Mouse (Mus musculus) lung, adult 2 months (tissue): ENCODE results near the gene Cmss1. TPM values are rescaled to one million over a fixed set of nuclear protein-coding genes. Genes with fewer than 3 reads are reported as not detected.

ENCODE experiments used
- DNase-seq: peaks from one replicate; pipeline ENCODE4 v3.0.0; 2022
- H3K4me1 ChIP-seq: fragments of 200-500 bp; 2 replicates; pipeline ENCODE4 v1.6.1; 2011; ENCODE audit warnings: low read length; ENCODE audit not compliant: control insufficient read depth, insufficient read depth
- H3K4me3 ChIP-seq: fragments of 200-500 bp; replicated peaks from 2 replicates; pipeline ENCODE3; 2011; ENCODE audit warnings: low read depth, mild to moderate bottlenecking, control low read depth, low read length; ENCODE audit errors: extremely low read depth
- CTCF ChIP-seq: fragments of 200-500 bp; IDR thresholded peaks from 2 replicates; pipeline ENCODE4 v1.5.1; 2011; ENCODE audit warnings: mild to moderate bottlenecking, low read length, control low read depth; ENCODE audit not compliant: insufficient read depth
- POLR2A ChIP-seq: fragments of 200-500 bp; IDR thresholded peaks from 2 replicates; pipeline ENCODE4 v1.6.1; 2011; ENCODE audit warnings: low read depth, mild to moderate bottlenecking, control low read depth, low read length, borderline replicate concordance; ENCODE audit errors: extremely low read depth
- WGBS: fragments of 180-500 bp; shearing (Covaris S2); methylation state at CpG from one replicate; pipeline ENCODE4 v1.1.7; 2018; 5-methylcytosine and 5-hydroxymethylcytosine counted together
- polyA plus RNA-seq: library from polyadenylated mRNA; depleted of rRNA; stranded (reverse); fragments of >200 nt; gene quantifications from 2 replicates; pipeline ENCODE4 v1.2.3, GENCODE M21; 2012

Cmss1 gene
- polyA plus RNA-seq, 1 experiment: 8.0 TPM

DNA sequence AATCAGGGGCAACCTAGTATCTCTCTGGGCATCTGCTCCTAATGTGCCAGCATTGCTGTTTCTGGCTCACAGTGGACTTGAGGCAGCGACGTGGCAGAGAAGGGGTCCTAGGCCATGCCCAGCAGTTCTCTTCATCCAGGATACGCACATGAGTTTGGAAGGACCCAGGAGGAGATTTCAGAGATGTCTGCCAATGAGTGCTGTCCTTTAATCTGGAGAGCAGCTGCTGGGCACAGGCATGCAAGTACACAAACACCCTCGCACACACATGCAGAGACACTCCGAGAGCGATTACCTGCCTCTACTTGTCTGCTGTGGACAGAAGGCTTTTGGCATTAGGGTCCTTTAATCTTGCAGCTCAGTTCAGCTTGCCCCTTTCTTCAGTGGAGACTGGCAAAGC, 253.9 kb downstream of the Cmss1 start, which contains the start of gene Filip1l:
Filip1l (plus strand) TSS at position 343 of the 400 bp plus-strand sequence.
- Histone ChIP-seq H3K4me3 (no peak within 1 kb of the TSS), H3K4me1 (peaks cover 4% of the 10 kb centered on the region)
- DNase-seq: no peak
- TF ChIP-seq CTCF (no peak), POLR2A (no peak)
- 78% methylated on average over 6 of the region's 6 CpGs for WGBS

DNA sequence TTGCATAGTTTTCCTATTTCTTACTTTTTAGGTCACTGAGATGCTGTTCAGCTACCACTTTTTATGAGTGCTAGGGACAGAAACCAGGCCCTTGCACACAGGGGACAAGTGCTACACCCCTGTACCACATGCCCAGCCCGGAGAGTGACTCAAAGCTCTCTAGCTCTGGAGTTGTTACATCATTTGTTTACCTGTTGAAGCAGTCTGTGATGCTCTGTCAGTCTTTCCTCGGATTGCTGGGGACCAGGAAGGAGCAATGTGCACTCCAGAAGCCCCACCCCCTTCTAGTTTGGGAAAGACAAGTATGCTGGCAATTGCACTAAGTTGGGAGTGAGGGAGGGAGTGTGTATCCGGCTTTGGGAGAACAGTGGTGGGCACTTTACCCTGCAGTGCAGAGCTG, 257.0 kb downstream of the Cmss1 start:
- no peak overlapping the region for H3K4me3 ChIP-seq
- peaks cover 4% of the 10 kb centered on the region for H3K4me1 ChIP-seq
- DNase-seq: peak; percentile 29
- TF ChIP-seq CTCF: no peak
- TF ChIP-seq POLR2A: no peak
- 31% methylated on average over 3 of the region's 3 CpGs for WGBS

GRCm38 (mm10) chr16:57349039-57349438, 257.6 kb downstream of the Cmss1 start:
- TF ChIP-seq POLR2A: no peak
- no peak for TF ChIP-seq CTCF
- Histone ChIP-seq H3K4me1 (peaks cover 4% of the 10 kb centered on the region), H3K4me3 (no peak overlapping the region)
- DNase-seq: no peak
- 53% methylated on average over 3 of the region's 3 CpGs for WGBS

DNA sequence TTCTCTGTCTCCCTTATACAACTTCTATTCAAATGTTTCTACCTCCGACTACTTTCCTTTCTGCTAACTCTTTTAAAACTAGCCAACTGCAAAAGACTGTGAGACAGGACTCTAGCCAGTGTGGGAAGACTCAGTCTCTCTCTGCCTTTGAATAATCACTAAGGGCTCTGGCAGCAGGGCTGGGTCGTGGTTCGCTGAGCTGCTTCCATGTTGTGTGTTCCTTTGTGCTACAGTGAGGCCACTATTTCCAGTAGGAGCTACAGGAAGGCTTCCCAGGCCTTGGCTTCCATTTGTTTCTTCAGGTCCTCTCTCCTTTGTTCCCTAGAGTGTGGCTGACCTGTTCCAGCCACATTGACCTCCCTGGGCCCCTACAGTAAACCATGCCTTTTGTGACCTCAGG, 260.4 kb downstream of the Cmss1 start:
- 89% methylated on average over 3 of the region's 3 CpGs for WGBS
- no peak for DNase-seq
- no peak for TF ChIP-seq CTCF
- TF ChIP-seq POLR2A: no peak

GRCm38 (mm10) chr16:57340613-57340898, 266.1 kb downstream of the Cmss1 start:
- WGBS: 53% methylated on average over 5 of the region's 5 CpGs
- H3K4me1 ChIP-seq: peaks cover 2% of the 10 kb centered on the region; the same call in 1 of the 2 replicates
- no peak overlapping the region for H3K4me3 ChIP-seq
- TF ChIP-seq CTCF: no peak
- no peak for TF ChIP-seq POLR2A
- no peak for DNase-seq

More for the DNA sequence above, 260.4 kb downstream of the Cmss1 start:
- Histone ChIP-seq H3K4me3 (no peak overlapping the region), H3K4me1 (peaks cover 4% of the 10 kb centered on the region)

GRCm38 (mm10) chr16:57339765-57340612, 266.7 kb downstream of the Cmss1 start:
- H3K4me3 ChIP-seq: no peak overlapping the region
- WGBS: 81% methylated on average over 8 of the region's 8 CpGs
- peaks cover 2% of the 10 kb centered on the region; the same call in 1 of the 2 replicates for H3K4me1 ChIP-seq
- no peak for TF ChIP-seq POLR2A
- TF ChIP-seq CTCF: no peak
- DNase-seq: no peak

DNA sequence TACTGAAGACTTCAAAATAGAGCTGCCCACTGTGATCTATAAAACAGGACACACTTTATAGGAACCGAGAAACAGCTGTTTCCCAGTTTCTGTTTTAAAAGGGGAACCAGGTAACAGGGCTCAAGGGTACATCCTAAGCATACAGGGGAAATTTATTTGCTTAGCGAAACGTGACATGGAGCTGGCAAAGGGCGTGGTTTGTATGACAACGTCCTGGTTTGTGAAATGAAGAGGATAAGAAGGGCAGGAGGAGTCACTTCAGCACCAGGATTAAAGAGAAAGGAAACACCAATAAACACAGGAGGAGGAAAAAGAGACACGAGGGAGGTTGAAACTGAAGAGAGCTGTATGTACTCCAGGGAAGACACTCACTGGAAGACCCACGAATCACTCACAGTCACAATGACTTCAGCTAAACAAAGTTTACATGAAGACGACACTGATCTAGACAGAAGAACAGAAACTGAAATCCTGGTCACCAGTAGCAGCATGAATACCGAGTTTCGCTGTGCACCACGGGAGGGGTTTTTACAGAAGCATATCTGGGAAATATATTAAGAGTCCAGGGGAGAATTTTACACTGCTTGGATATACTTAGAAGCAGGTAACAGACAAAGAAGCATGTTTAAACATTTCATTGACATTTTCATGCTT, 269.8 kb downstream of the Cmss1 start:
- H3K4me3 ChIP-seq: peak overlapping the region; percentile 36
- TF ChIP-seq CTCF: no peak
- TF ChIP-seq POLR2A: no peak
- H3K4me1 ChIP-seq: peaks cover 2% of the 10 kb centered on the region; the same call in 1 of the 2 replicates
- WGBS: 20% methylated on average over 11 of the region's 11 CpGs
- no peak for DNase-seq

DNA sequence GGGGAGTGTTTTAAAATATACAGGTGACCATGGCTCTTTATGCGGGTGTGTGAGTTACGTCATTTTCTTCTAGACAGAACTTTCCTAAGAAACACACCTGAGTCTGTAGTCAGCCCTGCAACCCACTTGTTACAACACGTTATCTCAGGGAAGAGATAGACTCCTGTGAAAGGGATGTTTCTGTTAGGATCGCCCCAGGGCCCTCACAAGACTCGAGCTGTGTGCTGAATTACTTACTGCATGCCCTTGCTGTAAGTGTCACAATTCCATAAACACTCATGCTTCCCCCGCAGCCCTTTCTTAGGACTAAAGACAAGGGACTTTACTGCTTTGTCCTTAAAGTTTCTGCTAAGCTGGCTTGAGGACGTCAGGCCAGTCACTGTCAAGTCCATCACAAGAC, 274.4 kb downstream of the Cmss1 start:
- TF ChIP-seq POLR2A: no peak
- no peak for TF ChIP-seq CTCF
- Histone ChIP-seq H3K4me1 (no peaks in the 10 kb centered on the region; the same call in 1 of the 2 replicates), H3K4me3 (no peak overlapping the region)
- DNase-seq: no peak
- 75% methylated on average over 7 of the region's 7 CpGs for WGBS

GRCm38 (mm10) chr16:57330111-57330510, 276.6 kb downstream of the Cmss1 start:
- no peak for DNase-seq
- no peak overlapping the region for H3K4me3 ChIP-seq
- WGBS: 56% methylated on average over 2 of the region's 2 CpGs
- no peaks in the 10 kb centered on the region; the same call in 1 of the 2 replicates for H3K4me1 ChIP-seq
- TF ChIP-seq CTCF: no peak
- TF ChIP-seq POLR2A: no peak
